Mouse (Mus musculus) c-Kit-negative CD71-positive TER-119-positive erythroid progenitor cells, embryonic 14.5 days (primary cell): ENCODE measurements around the gene Cfap57.

ENCODE experiments used
- DNase-seq: peaks from one replicate; pipeline ENCODE4 v3.0.0-alpha.2; 2013; ENCODE audit warnings: low read depth, low spot score

Gene Cfap57

GRCm38 (mm10) chr4:118620279-118620966, at the start of gene Cfap57, which contains the start of gene Ebna1bp2:
TSS of gene Cfap57 (minus strand) at chr4:118620777.
TSS of gene Ebna1bp2 (plus strand) at chr4:118620799.
- peak; percentile 91 for DNase-seq

DNA sequence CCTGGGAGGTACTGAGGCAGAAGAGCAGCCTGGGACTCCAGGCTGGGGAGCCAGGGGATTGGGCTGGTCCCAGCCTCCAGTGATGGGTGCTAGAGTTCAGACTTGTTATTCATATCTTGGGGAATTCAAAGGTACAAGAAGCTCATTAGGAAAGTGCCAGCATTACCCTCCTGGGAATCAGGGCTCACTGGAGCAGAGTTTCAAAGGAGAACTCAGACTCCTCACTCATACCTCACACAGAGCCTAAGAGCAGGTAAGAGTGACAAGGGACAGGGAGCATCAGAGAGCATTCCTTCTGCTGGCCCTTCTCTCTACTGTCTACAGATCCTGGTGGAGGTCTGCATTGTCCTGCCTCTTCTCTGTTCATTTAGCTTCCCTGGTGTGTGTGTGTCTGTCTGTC, 38.1 kb upstream of the Cfap57 start, which contains the start of gene Olfr62:
Gene Olfr62, plus strand, starts transcription at position 301 of the 400 bp plus-strand sequence.
- no peak for DNase-seq

DNA sequence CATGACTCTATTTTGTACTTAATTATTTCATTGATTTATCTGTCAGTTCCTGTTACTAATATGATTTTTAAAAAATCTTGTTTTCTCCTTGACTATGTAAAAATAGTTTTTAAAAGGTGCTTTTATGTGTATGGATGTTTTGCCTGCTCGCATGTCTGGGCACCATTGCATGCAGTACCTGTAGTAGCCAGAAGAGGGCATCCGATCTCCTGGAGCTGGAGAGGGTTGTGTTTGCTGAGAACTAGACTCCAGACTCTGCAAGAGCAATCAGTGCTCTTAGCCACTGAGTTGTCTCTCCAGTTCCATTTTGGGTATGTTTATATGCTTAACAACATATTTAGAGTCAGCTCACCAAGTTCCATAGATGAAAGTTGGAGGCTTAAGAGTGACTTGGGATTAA, 24.7 kb upstream of the Cfap57 start:
- peak; percentile 39 for DNase-seq

- no peak for DNase-seq
These were observed 22.0 kb upstream of the Cfap57 start for GRCm38 (mm10) chr4:118642346-118643190.

- no peak for DNase-seq
These were observed 9.7 kb upstream of the Cfap57 start for GRCm38 (mm10) chr4:118630261-118630660.

DNA sequence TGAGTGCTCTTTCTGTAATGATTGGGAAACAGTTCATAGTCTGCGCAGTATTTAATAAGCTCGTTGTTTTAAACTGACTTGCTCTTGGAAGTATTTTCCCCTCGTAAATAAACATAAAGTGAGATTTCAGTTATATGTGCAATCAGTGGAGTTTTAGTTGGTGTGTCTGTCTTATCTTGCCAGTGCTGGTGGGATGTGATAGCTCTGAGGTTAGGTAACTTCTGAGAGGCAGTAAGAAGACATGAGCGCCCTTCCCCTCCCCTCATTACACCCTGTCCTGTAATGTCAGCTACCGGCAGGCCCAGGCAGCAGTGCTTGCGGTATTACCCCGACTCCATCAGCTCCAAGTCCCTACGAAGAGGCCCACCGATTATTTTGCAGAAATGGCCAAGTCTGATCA, 1.2 kb upstream of the Cfap57 start:
- no peak for DNase-seq

DNA sequence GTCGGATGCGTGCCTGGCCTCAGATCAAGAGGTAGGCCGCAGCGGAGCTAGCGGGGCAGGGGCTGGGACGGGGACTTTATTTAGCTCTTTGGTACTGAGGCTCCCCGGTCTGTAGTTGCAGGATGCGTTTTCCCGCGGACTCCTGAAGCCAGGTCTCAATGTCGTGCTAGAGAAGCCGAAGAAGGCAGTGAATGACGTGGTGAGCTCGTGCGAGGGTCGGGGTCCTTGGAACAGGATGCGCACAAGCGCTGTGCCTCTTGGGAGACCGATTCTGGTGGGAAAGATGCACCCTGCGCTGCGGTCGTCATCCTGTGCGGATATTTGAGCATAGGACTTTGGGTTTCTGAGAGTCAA, 367 bp upstream of the Cfap57 start:
- DNase-seq: no peak

- DNase-seq: no peak
These were observed 5.2 kb downstream of the Cfap57 start for GRCm38 (mm10) chr4:118615412-118615811.

GRCm38 (mm10) chr4:118612619-118613018, 8.0 kb downstream of the Cfap57 start:
- peak; percentile 17 for DNase-seq

- DNase-seq: no peak
These were observed 10.7 kb downstream of the Cfap57 start for GRCm38 (mm10) chr4:118609836-118610235.

GRCm38 (mm10) chr4:118604065-118604464, 16.5 kb downstream of the Cfap57 start:
- no peak for DNase-seq

DNA sequence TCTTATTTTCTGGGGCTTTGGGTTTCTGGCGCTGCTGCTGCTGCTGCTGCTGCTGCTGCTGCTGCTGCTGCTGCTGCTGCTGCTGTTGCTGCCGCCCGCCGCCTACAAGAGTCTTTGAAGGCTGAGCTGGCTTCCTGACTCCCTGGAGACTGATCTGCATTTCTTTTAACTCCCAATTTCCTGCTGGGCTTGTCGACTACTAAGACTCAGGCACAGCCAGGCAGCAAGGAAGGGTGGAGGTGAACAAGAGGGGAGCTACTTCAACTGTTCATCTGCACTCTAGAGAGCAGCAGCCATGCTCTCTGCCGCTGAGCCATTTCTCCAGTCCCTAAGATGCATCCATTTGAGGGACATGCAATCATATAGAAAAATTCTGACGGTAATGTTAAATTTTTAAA, 30.8 kb downstream of the Cfap57 start:
- no peak for DNase-seq

GRCm38 (mm10) chr4:118589053-118589732, 31.4 kb downstream of the Cfap57 start:
- DNase-seq: no peak

GRCm38 (mm10) chr4:118582629-118583028, 37.9 kb downstream of the Cfap57 start:
- DNase-seq: no peak

GRCm38 (mm10) chr4:118581508-118581907, 39.1 kb downstream of the Cfap57 start:
- DNase-seq: no peak

GRCm38 (mm10) chr4:118579313-118579712, 41.3 kb downstream of the Cfap57 start:
- no peak for DNase-seq

DNA sequence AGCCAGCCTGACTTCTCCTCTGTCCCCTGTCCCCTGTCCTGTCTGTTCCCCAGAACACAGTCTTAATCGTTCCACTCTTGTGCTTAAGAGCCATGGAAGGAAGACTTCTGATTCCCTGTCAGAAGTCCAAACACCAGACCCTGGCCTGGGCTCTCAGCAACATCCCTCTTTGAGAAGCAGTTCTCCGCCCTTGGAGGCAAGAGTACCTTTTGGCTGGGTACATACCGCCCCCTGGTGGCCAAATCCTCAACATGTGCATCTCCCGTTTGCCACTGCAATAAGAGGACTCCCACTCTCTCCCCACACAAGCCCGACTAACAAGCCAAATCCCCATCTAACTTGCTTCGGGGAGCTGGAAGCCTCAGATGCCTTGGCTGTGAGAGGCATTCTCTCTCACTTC, 44.5 kb downstream of the Cfap57 start:
- peak; percentile 68 for DNase-seq

DNA sequence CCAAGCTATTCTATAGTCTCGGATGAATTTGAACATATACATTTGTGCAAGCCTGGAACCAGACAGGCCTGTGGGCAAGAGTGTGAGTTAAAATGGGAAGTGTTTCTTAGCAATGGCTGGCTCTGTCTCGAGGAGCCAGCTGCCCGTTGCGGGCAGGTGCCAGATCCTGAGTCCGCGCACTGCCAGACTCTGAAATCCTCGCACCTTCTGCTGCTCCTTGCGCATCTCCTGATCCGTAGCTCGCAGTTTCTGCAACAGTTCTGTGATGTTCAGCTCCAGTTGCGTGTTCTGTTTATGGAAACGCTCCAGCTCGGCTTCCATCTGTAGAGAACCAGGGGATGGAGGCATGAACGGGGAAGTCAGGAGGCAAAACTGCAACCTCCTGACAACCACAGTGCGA, 49.1 kb downstream of the Cfap57 start:
- DNase-seq: no peak

DNA sequence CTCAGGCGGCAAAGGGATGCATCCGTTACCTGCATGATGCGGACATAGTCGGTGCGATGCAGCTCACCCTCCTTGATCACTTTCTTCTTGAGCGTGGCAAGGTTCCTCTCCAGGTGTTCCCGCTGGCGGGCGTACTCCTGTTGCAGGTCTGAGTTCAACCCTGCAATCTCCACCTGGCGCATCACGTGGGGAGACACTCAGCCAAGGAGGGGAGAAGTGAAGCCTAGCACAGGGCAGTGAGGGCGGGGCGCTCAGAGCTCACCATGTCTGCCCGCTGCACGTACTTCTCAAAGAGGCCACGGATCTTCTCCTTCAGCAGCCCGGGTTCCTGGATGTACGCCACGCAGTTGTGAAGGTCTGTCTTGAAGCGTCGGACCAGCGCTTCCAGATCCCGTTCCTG, 51.3 kb downstream of the Cfap57 start:
- DNase-seq: no peak

DNA sequence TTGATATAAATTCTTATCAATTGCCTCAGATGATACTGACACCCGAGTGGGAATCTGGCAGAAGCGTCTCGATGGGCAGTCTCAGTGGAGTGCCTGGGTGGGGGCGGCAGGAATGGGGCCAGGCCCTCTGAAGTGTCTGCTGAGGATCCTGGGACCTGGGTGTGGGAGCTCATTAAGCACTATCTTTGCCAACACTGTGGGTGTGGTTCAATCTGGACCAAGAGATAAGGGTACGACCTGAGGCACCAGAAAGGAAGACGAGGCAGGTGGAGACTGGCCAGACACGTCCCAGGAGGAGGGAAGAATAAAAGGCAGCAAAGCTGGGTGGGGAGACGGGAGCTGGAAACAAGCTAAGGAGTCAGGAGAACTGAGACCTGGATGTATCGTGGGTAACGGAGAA, 51.9 kb downstream of the Cfap57 start:
- DNase-seq: peak; percentile 86

- DNase-seq: peak; percentile 67
These were observed 54.4 kb downstream of the Cfap57 start for GRCm38 (mm10) chr4:118566161-118566676.

- DNase-seq: no peak
These were observed 55.7 kb downstream of the Cfap57 start for GRCm38 (mm10) chr4:118564926-118565279.
